Mouse (Mus musculus) liver (tissue): Measurements from ENCODE around the gene Pcsk4.
A peak's percentile ranks its signal among the peaks of the same experiment; 100 is the strongest.

ENCODE experiments used
- DNase-seq: peaks from one replicate; pipeline ENCODE4 v3.0.0-alpha.2; 2020; ENCODE audit warnings: mixed read lengths

Gene Pcsk4

DNA sequence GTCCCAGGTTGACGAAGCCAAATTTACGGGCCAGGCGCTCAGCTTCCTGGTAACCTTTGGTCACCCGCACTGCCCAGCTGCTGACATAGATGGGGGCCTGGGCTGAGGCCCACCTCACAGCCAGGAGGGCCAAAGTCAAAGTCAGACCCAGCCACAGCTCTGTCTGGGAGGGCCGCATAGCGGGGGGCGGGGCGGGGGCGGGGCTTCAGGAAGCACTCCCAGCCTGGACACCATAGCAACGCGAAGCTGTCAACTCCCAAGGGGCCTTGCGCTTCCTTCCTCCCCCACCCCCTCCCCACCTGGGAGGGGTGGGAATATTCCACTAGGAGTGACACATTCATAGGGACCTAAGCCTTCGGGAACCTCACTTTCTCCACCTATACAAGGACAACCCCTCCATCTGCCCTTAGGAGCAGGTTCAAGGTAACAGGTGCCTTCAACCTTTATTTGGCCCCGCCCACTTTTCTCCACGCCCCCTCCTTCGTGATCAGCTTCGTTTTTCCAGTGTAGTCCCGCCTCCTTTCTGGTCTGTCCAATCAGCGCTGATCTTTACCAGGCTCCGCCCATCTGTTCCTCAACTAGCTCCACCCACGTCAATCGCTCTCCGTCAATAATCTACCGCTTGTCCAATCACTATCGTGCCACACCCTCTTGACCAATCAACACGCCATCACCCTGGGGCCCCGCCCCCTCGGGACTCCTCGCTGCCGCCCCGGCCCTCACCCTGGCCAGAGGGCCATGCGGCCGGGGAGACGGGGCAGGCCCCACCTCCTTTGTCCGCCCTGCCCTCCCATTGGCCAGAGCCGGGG lies at the start of gene Pcsk4, which contains the start of gene Reep6:
TSS of gene Pcsk4 (minus strand) at position 226 of the 809 bp plus-strand sequence.
TSS of gene Reep6 (plus strand) at position 681 of the 809 bp plus-strand sequence.
- peak; percentile 99 for DNase-seq

DNA sequence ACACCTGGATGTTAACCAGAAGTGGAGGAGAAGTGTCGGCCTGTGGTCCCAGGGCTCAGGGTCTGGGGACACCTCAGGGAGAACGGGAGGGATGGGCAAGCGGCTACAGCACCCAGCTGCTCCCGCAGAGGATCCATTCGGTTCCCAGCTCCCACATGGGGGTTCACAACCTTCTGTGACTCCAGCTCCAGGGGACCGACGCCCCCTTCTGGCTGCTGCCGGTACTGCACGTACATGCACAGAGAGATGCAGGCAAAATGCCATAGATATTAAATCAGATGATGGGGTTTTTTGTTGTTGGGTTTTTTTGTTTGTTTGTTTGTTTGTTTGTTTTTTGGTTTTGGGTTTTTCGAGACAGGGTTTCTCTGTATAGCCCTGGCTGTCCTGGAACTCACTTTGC lies 48.4 kb upstream of the Pcsk4 start:
- DNase-seq: peak; percentile 52

GRCm38 (mm10) chr10:80376160-80376559 lies 46.9 kb upstream of the Pcsk4 start:
- peak; percentile 94 for DNase-seq

DNA sequence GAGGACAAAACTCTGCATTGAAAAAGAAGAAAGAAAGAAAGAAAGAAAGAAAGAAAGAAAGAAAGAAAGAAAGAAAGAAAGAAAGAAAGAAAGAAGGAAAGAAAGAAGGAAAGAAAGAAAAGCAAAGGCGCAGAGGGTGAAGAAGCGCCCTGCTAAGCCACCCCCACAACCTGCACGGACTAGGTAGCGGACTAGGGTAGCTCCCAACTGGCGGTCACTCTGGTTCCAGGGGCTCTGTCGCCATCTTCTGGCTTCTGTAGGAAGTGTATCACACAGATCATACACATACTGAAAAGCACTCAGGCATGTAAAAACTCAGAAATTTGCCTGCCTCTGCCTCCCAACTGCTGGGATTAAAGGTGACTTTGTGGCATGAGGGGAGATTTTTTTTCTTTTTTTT lies 44.8 kb upstream of the Pcsk4 start:
- peak; percentile 77 for DNase-seq

- no peak for DNase-seq
Observed at GRCm38 (mm10) chr10:80372706-80373105, 43.4 kb upstream of the Pcsk4 start.

DNA sequence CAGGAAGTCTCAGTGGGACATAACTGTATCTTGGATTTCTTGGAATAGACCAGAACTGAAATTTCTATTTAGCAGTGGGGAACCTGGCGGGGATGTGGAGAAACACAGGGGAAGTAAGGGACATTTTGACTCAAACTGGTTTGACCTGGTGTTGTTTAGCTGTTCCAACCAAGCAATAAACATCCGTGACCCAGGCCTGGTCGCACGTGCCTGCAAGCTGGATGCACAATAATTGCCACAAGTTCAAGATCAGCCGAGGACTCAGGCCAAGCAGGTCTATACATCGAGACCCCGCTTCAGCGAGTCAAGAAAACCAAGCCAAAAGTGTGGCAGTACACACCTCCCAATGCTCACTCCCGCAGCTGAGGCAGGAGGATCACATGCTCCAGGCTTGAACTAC lies 42.7 kb upstream of the Pcsk4 start:
- DNase-seq: no peak

GRCm38 (mm10) chr10:80371411-80371966 lies 42.2 kb upstream of the Pcsk4 start:
- DNase-seq: peak; percentile 50

DNA sequence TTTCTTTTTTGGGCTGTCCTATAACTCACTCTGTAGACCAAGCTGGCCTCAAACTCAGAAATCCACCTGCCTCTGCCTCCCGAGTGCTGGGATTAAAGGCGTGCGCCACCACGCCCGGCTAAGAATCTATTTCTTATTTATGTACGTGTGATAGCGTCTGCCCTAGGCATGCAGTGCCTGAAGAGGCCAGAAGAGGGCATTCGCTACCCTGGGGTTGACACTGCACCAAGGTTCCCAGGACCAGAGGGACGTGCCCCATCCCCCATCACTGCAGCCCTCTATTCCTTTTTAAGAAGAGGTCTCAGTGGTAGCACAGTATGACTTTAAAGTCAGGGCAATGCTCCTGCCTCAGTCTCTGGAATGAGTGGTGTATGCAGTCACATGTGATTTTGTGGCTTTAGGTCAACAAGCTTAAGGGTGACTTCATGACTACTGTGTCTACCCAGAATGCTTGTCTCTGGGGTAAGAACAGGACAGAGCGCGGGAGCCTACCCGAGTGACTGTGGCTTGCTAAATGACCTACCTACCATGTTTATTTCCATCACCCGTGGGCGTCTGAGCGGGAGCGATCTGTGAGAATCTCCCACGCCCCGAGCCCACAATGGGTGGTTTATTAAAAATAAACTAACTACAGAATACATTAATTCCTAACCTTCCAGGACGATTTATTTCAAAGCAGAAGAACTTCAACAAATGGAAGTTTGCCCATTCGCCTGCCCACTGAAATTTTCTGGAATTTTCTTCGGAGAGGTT lies 40.9 kb upstream of the Pcsk4 start:
- DNase-seq: no peak

DNA sequence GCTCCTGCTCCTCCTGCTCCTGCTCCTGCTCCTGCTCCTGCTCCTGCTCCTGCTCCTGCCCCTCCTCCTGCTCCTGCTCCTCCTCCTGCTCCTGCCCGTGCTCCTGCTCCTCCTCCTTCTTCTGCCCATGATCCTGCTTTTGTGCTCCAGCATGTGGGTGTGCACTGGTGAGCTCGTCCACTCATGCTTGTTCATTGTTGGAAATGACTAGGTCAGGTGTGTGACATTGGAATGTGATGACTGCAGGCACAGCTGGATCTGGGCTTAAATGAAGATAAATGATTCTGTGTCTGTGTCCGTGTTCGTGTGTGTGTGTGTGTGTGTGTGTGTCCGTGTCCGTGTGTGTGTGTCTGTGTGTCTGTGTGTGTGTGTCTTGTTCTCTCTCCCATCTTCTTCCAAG lies 39.1 kb upstream of the Pcsk4 start:
- no peak for DNase-seq

DNA sequence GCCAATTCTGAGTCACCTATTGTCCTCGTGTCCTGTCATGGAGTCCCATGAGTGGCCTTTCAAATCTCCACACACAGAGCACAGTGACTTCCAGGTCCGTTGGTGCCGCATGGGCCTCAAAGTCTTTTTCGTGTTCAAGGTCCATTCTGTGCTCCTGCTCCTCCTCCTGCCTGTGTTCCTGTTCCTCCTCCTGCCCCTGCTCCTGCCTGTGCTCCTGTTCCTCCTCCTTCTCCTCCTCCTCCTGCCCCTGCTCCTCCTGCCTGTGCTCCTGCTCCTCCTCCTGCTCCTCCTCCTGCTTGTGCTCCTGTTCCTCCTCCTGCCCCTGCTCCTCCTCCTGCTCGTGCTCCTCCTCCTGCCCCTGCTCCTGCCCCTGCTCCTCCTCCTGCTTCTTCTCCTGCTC lies 38.7 kb upstream of the Pcsk4 start:
- DNase-seq: no peak

DNA sequence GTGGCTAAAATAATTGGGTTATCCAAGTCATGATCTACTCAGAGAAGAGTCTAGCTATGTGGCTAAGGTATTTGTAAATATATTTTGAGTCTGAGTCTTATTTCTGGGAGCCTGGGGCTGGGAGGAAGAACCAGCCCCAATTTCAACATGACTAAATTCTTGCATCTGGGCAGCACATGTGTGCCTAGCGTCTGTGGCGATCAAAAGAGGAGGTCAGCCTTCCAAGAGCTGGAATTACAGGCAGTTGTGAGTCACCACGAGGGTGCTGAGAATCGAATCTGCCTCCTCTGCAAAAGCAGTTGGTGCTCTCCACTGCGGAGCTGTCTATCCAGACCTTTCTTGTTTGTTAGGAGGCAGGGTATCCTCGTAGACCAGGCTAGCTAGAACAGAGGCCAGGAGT lies 36.4 kb upstream of the Pcsk4 start:
- DNase-seq: no peak

GRCm38 (mm10) chr10:80363734-80364133 lies 34.4 kb upstream of the Pcsk4 start:
- no peak for DNase-seq

- DNase-seq: peak; percentile 26
Observed at GRCm38 (mm10) chr10:80357994-80358639, 28.8 kb upstream of the Pcsk4 start.

- DNase-seq: no peak
Observed at GRCm38 (mm10) chr10:80357336-80357735, 28.0 kb upstream of the Pcsk4 start.

- DNase-seq: no peak
Observed at GRCm38 (mm10) chr10:80356737-80357136, 27.4 kb upstream of the Pcsk4 start.

- no peak for DNase-seq
Observed at GRCm38 (mm10) chr10:80356001-80356682, 26.8 kb upstream of the Pcsk4 start, which contains the start of gene Plk5. Gene Plk5 (plus strand): TSS chr10:80356459.

DNA sequence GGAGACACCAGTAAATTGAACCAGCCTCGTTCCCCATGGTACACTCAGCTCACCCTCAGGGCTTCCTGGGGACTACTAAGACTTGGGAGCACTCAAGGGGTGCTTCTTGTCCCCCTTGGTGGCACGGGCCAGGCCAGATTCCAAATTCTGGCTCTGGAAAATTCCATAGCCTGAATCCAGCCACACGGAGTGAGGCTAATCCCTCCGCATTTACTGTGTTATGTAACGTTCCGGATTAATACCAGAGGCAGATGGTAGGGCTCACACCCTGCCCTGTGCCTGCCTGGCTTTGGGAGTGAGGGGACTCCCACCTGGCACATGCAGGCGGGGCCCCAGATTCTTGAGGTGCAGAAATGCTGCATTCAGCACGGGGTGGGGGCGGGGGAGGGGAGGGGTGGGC lies 26.1 kb upstream of the Pcsk4 start:
- no peak for DNase-seq

- no peak for DNase-seq
Observed at GRCm38 (mm10) chr10:80352727-80353126, 23.4 kb upstream of the Pcsk4 start.

DNA sequence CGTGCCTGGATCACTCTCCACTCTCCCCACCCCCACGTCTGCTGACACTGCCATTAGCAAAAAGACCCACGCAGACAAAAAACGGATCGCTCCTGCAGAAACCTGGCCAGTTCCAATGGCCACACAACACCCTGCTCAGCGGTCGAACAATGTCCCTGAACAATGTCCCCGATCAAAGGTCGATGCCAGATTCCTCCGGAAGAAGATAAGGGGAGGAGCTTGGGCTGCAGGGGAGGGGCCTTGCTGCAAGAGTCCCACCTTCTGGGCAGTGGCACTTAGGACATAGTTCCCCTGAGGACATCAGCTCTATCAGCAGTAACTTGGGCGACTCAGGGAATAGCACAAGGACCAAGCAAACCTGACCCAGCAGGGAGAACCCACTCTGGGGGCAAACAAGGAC lies 22.6 kb upstream of the Pcsk4 start:
- peak; percentile 30 for DNase-seq

DNA sequence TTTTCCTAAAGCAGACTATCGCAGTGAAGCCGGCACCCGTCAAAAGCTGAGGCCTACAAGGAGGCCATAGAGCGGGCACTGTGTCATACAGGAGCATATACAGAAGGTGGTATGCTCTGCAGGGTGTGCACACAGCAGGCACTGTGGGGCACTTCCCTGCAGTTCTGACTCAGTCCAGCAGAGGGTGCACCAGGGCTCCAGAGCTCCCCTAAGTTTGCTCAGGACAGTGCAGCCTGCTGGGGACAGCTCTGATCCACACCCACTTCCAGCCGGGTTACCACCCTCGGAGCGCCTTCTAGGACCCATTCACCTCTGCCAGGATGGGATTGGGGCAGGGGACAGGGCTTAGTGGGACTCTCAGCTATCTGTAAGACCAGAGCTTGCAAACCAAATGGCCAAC lies 21.0 kb upstream of the Pcsk4 start:
- DNase-seq: peak; percentile 87

DNA sequence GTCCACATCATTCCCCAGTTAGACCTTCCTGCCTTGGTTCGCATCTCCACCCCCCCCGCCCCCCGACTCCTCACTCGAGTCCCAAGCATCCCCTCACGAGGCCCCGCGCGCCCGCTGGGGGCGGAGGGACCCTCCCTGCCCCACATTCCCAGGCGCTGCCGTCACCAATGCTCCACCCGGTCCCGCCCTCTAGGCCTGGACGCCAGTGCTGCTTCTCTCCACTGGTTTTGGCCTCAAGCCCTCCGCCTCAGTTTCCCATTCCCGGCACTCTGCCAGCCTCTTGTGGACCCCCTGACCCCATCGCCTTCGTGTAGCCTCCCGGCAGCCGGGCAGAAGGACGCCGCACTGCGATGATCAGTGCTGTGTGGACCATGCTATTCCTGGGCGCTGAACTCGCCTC lies 19.7 kb upstream of the Pcsk4 start:
- DNase-seq: peak; percentile 31

GRCm38 (mm10) chr10:80348244-80348781 lies 19.0 kb upstream of the Pcsk4 start, which contains the start of gene Adamtsl5:
Gene Adamtsl5 (minus strand): TSS chr10:80348412.
- DNase-seq: peak; percentile 82
